Comparison of ENCODE assay signal across 31 mouse cellular contexts in genomic region chr2:173803827-173804226, GRCm38 (mm10).
"Had no signal": no experiment of that assay in that cellular context is flagged by ENCODE, and none has a peak within 500 bp of the region (broad histone marks: within the 10 kb centered on the region; RNA-seq: fewer than 3 reads in every experiment).

No protein-coding gene starts in this region.

- H3K4me2 ChIP-seq: limb, embryonic 12.5 days; limb, embryonic 13.5 days; limb, embryonic 15.5 days; liver, embryonic 11.5 days; liver, embryonic 12.5 days; liver, embryonic 13.5 days; liver, embryonic 15.5 days; lung, embryonic 14.5 days; lung, embryonic 15.5 days; midbrain, embryonic 12.5 days; midbrain, embryonic 13.5 days; midbrain, embryonic 15.5 days; neural tube, embryonic 12.5 days had no signal

- H3K4me3 ChIP-seq: left cerebral cortex, adult 2 months; limb, embryonic 10.5 days; limb, embryonic 12.5 days; limb, embryonic 13.5 days; limb, embryonic 15.5 days; liver, embryonic 12.5 days; liver, embryonic 13.5 days; liver, embryonic 15.5 days; lung, embryonic 15.5 days; megakaryocyte, embryonic 14.5 days; midbrain, embryonic 10.5 days; midbrain, embryonic 12.5 days; midbrain, embryonic 13.5 days; midbrain, embryonic 15.5 days; myocyte; neural tube, embryonic 12.5 days had no signal

- H3K4me1 ChIP-seq: liver, embryonic 12.5 days; liver, embryonic 13.5 days; liver, embryonic 15.5 days; megakaryocyte, embryonic 14.5 days; midbrain, embryonic 12.5 days; midbrain, embryonic 13.5 days; midbrain, embryonic 15.5 days had no signal

- DNase-seq: left cerebral cortex, postnatal 4 days; liver; liver, embryonic 13.5 days; liver, postnatal 0 days; lung, adult 18-20 months; lung, adult 2 months; lung, embryonic 14.5 days; lung, postnatal 10 days; lung, postnatal 14 days; lung, postnatal 36 days; lung, postnatal 4 days had no signal

- H3K9ac ChIP-seq: limb, embryonic 12.5 days; limb, embryonic 13.5 days; limb, embryonic 15.5 days; liver, embryonic 12.5 days; liver, embryonic 13.5 days; liver, embryonic 14.5 days; liver, embryonic 15.5 days; liver, postnatal 0 days; lung, embryonic 14.5 days; lung, embryonic 15.5 days; midbrain, embryonic 12.5 days; midbrain, embryonic 13.5 days; midbrain, embryonic 15.5 days; neural tube, embryonic 12.5 days had no signal

- H3K27ac ChIP-seq: left cerebral cortex, adult 2 months; limb, embryonic 10.5 days; limb, embryonic 12.5 days; limb, embryonic 13.5 days; limb, embryonic 15.5 days; liver, embryonic 12.5 days; liver, embryonic 13.5 days; liver, embryonic 14.5 days; liver, embryonic 15.5 days; lung, embryonic 15.5 days; macrophage; midbrain, embryonic 10.5 days; midbrain, embryonic 12.5 days; midbrain, embryonic 13.5 days; midbrain, embryonic 15.5 days; neural tube, embryonic 12.5 days had no signal

- H3K36me3 ChIP-seq: limb, embryonic 10.5 days; limb, embryonic 12.5 days; limb, embryonic 13.5 days; limb, embryonic 15.5 days; liver, embryonic 12.5 days; liver, embryonic 13.5 days; liver, embryonic 15.5 days; lung, embryonic 15.5 days; midbrain, embryonic 10.5 days; midbrain, embryonic 12.5 days; midbrain, embryonic 13.5 days; midbrain, embryonic 15.5 days; neural tube, embryonic 12.5 days had no signal

- H3K27me3 ChIP-seq: limb, embryonic 12.5 days; limb, embryonic 13.5 days; limb, embryonic 15.5 days; liver, embryonic 12.5 days; liver, embryonic 13.5 days; liver, embryonic 15.5 days; lung, embryonic 15.5 days; midbrain, embryonic 12.5 days; midbrain, embryonic 13.5 days; midbrain, embryonic 15.5 days; neural tube, embryonic 12.5 days had no signal

- ATAC-seq: liver, embryonic 12.5 days; liver, postnatal 0 days; lung, postnatal 0 days; midbrain, embryonic 13.5 days; midbrain, embryonic 15.5 days; midbrain, embryonic 16.5 days had no signal

- H3K9me3 ChIP-seq: limb, embryonic 10.5 days; limb, embryonic 12.5 days; limb, embryonic 13.5 days; limb, embryonic 15.5 days; liver, embryonic 12.5 days; liver, embryonic 13.5 days; liver, embryonic 15.5 days; lung, embryonic 15.5 days; megakaryocyte, embryonic 14.5 days; midbrain, embryonic 10.5 days; midbrain, embryonic 12.5 days; midbrain, embryonic 13.5 days; midbrain, embryonic 15.5 days; neural tube, embryonic 12.5 days had no signal
